Comparison of ENCODE assay signal across 10 mouse cellular contexts in the genomic region with DNA sequence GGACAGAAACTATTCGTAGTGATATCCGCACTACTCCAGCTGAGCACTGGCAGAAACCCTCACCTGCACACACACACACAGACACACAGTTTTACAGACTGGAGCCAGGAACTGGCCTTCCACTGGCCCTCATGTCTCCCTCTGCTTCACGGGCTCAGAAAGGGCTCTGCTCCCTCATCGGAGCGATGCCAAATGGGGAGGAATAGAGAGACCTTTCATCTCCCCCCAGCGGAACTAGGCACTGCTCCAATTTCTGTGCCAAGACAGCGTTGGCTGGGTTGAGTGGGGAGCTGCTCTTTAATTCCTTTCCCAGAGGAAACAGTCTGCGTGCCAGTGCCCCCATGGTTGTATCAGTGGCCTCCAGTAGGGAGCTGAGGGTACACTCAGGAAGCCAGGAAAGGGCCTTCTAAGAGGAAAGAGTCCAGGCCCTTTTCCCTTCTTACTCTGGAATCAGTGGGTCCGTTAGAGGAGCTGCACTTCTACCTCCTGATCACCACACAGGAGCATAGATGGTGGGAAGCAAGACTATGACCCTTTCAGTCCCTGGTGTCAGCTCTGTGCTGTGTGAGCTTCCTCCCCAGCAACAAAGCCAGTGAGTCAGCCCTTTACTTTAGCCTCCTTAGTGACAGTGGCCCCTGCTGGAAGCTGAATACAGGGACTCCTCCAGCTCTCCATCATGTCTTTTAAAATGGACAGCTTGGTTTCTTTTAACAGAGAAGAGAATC.
DNase-seq lines count a peak whose midpoint lies in the region; ATAC-seq and TF ChIP-seq lines count a peak whose summit lies in the region.
"Had no signal": no experiment of that assay in that cellular context is flagged by ENCODE, and none has a peak within 500 bp of the region (broad histone marks: within the 10 kb centered on the region; RNA-seq: fewer than 3 reads in every experiment).

No protein-coding gene starts in this region.

- no peaks in the 10 kb centered on the region for H3K36me3 ChIP-seq in heart, embryonic 15.5 days
- H3K36me3 ChIP-seq in midbrain, embryonic 15.5 days (replicated peaks): no peaks in the 10 kb centered on the region
- no peaks in the 10 kb centered on the region for H3K36me3 ChIP-seq in thymus, adult 2 months (ENCODE audit: control insufficient read depth, insufficient read depth, low read length)
- no peaks in the 10 kb centered on the region for H3K36me3 ChIP-seq in liver, embryonic 12.5 days
- H3K36me3 ChIP-seq: liver, embryonic 13.5 days; stomach, embryonic 15.5 days had no signal

- no peak for TF ChIP-seq CTCF in thymus, adult 2 months (IDR thresholded peaks at IDR 0.05; ENCODE audit: borderline replicate concordance, control insufficient read depth, extremely low read depth, insufficient read depth, low read length, poor library complexity)

- 0 out of 2 replicates have a peak, but pooled peaks have one; percentile 55 for ATAC-seq in heart, embryonic 15.5 days (replicated peaks; ENCODE audit: insufficient number of reproducible peaks, insufficient read depth, low FRiP score, low read depth)
- peak; percentile 65 for ATAC-seq in midbrain, embryonic 15.5 days (replicated peaks)
- no peak for ATAC-seq in liver, embryonic 12.5 days

- no peak for TF ChIP-seq POLR2A in thymus, adult 2 months (IDR thresholded peaks at IDR 0.05; ENCODE audit: control insufficient read depth, extremely low read depth, insufficient read depth, low read length, poor library complexity)

- H3K9ac ChIP-seq in heart, embryonic 15.5 days: no peak overlapping the region
- no peak overlapping the region for H3K9ac ChIP-seq in midbrain, embryonic 15.5 days
- H3K9ac ChIP-seq in liver, embryonic 12.5 days: no peak overlapping the region
- H3K9ac ChIP-seq: liver, embryonic 13.5 days; stomach, embryonic 15.5 days had no signal

- peak; percentile 25 for DNase-seq in 3T3-L1 (ENCODE audit: low read depth, low spot score)
- DNase-seq in Muller cell, postnatal 12 days (ENCODE audit: inconsistent ontology term): peak; percentile 83
- peak; percentile 64 to 65 for DNase-seq in cerebellum, postnatal 36 days
- DNase-seq in layer of hippocampus, postnatal 25 days (ENCODE audit: extremely low spot score in 1 of 2, low spot score in 1 of 2): peak; percentile 64
- no peak for DNase-seq in thymus, adult 2 months
- DNase-seq: liver, embryonic 13.5 days had no signal

- H3K4me1 ChIP-seq in heart, embryonic 15.5 days (replicated peaks): peaks cover 6% of the 10 kb centered on the region; the same call in 1 of the 2 replicates
- no peaks in the 10 kb centered on the region; the same call in 1 of the 2 replicates for H3K4me1 ChIP-seq in midbrain, embryonic 15.5 days
- no peaks in the 10 kb centered on the region for H3K4me1 ChIP-seq in thymus, adult 2 months (replicated peaks; ENCODE audit: control insufficient read depth, insufficient read depth, low read length)
- no peaks in the 10 kb centered on the region for H3K4me1 ChIP-seq in liver, embryonic 12.5 days
- H3K4me1 ChIP-seq: liver, embryonic 13.5 days; stomach, embryonic 15.5 days had no signal

- H3K4me2 ChIP-seq in heart, embryonic 15.5 days: no peak overlapping the region
- H3K4me2 ChIP-seq in midbrain, embryonic 15.5 days: no peak overlapping the region
- H3K4me2 ChIP-seq in liver, embryonic 12.5 days: no peak overlapping the region
- H3K4me2 ChIP-seq: liver, embryonic 13.5 days; stomach, embryonic 15.5 days had no signal

- H3K27me3 ChIP-seq in heart, embryonic 15.5 days: no peaks in the 10 kb centered on the region
- no peaks in the 10 kb centered on the region for H3K27me3 ChIP-seq in midbrain, embryonic 15.5 days (replicated peaks)
- no peaks in the 10 kb centered on the region for H3K27me3 ChIP-seq in thymus, adult 2 months (ENCODE audit: control insufficient read depth, insufficient read depth, low read length)
- no peaks in the 10 kb centered on the region for H3K27me3 ChIP-seq in liver, embryonic 12.5 days (replicated peaks)
- H3K27me3 ChIP-seq: liver, embryonic 13.5 days; stomach, embryonic 15.5 days had no signal

- WGBS in heart, embryonic 15.5 days: 48% methylated on average over 9 of the region's 9 CpGs
- WGBS in midbrain, embryonic 15.5 days: 60% methylated on average over 9 of the region's 9 CpGs
- WGBS in thymus, adult 2 months: 90% methylated on average over 9 of the region's 9 CpGs
- WGBS in liver, embryonic 12.5 days (ENCODE audit: insufficient replicate concordance): 59% methylated on average over 9 of the region's 9 CpGs

- no peaks in the 10 kb centered on the region for H3K9me3 ChIP-seq in heart, embryonic 15.5 days (replicated peaks)
- H3K9me3 ChIP-seq in midbrain, embryonic 15.5 days: no peaks in the 10 kb centered on the region
- H3K9me3 ChIP-seq in liver, embryonic 12.5 days (replicated peaks): no peaks in the 10 kb centered on the region
- H3K9me3 ChIP-seq: liver, embryonic 13.5 days; stomach, embryonic 15.5 days had no signal

- no peak overlapping the region for H3K4me3 ChIP-seq in heart, embryonic 15.5 days
- H3K4me3 ChIP-seq in midbrain, embryonic 15.5 days: no peak overlapping the region
- no peak overlapping the region for H3K4me3 ChIP-seq in thymus, adult 2 months (ENCODE audit: control insufficient read depth, insufficient read depth, low read length)
- no peak overlapping the region for H3K4me3 ChIP-seq in liver, embryonic 12.5 days
- H3K4me3 ChIP-seq: liver, embryonic 13.5 days; stomach, embryonic 15.5 days had no signal

- H3K27ac ChIP-seq in heart, embryonic 15.5 days: peak overlapping the region; percentile 41; the same call in 1 of the 2 replicates
- peak overlapping the region; percentile 47 for H3K27ac ChIP-seq in midbrain, embryonic 15.5 days
- H3K27ac ChIP-seq in thymus, adult 2 months (ENCODE audit: control insufficient read depth, insufficient read depth, low read length): no peak overlapping the region
- no peak overlapping the region for H3K27ac ChIP-seq in liver, embryonic 12.5 days
- H3K27ac ChIP-seq: liver, embryonic 13.5 days; stomach, embryonic 15.5 days had no signal

Comparison
In these comparisons a context has a peak if more than half of its experiments do, and no peak if none do; other contexts are left out.
1. H3K27ac ChIP-seq: peak in heart, embryonic 15.5 days (single experiment) and midbrain, embryonic 15.5 days (single experiment); none in thymus, adult 2 months (single experiment) and liver, embryonic 12.5 days (single experiment).